Mouse (Mus musculus) erythroid progenitor cell, adult 5-6 weeks (primary cell): ENCODE results near the gene Fbxo7. TPM values are rescaled to one million over a fixed set of nuclear protein-coding genes. Genes with fewer than 3 reads are reported as not detected.
A peak's percentile ranks its signal among the peaks of the same experiment; 100 is the strongest.

ENCODE experiments used
- ATAC-seq: replicated peaks from 2 replicates; pipeline ENCODE4 v1.8.0; 2016; ENCODE audit warnings: moderate number of reproducible peaks, mild to moderate bottlenecking, moderate TSS enrichment, inconsistent platforms; ENCODE audit not compliant: poor library complexity, low FRiP score, severe bottlenecking
- total RNA-seq, 2 experiments: library from RNA; stranded (forward) in 1 of 2; stranded (reverse) in 1 of 2; fragments of 150-400 nt in 1 of 2; fragments of 186-747, 209-891 nt in 1 of 2; gene quantifications; 2 replicates each; pipeline versions ENCODE4 v1.2.3 to v1.2.4; 2015 to 2017; ENCODE audit warnings: low replicate concordance in 2 of 2

Fbxo7 gene
- total RNA-seq, 2 experiments from 2014 or later: 120 to 140 TPM

DNA sequence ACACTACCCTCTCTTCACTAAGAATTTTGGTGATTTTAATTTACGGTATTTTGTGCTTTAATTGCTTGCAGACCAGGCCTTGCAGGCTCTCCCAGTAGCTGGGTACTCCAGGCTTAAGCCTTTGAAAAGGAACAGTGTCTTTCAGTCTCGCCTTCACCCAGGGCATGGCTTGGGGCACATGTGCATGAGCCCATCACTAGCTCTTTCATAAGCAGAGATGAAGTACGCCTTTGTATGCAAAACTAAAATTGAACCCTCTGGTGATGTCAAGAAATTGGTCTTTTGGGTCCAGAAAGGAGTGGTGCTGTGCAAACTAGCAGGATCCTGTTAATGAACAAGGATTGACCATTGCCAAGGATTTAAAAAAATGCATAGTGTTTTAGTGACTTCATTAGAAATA is 10.7 kb downstream of the Fbxo7 start:
- no peak for ATAC-seq

DNA sequence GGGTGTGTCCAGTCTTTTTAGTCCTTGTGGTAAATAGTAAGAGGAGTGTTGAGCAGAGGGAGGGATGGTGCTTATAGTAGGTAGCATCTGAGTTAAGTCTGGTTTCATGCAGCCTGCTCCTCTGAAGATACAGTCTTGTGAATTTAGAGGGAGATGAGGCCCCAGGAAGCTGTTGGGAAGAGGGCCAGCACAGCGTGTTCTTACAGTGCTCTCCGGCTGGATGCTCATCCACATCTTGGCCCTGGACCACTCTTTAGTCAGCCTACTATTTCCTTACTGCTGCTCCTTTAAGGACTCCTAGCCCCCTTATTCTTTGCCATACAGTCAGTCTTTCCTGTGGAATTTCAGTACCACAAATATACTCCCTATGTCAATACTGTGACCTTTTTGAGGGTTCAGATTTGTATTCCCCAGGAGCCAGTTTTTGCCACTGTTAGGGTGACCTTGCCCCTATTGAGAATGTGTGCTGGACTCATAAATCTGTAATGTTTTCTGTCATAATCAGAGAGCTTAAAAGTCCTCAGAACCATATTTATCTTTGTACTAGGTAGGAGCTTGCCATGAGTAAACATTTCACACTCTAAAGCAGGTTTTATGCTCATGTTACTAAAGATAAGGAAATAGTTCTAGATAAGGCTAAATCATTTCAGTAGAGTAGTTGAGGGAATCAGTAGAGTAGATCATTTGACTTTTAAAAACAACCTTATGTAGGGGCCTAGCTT is 12.4 kb downstream of the Fbxo7 start:
- ATAC-seq: no peak

GRCm38 (mm10) chr10:86043651-86044050 is 21.9 kb downstream of the Fbxo7 start:
- no peak for ATAC-seq

DNA sequence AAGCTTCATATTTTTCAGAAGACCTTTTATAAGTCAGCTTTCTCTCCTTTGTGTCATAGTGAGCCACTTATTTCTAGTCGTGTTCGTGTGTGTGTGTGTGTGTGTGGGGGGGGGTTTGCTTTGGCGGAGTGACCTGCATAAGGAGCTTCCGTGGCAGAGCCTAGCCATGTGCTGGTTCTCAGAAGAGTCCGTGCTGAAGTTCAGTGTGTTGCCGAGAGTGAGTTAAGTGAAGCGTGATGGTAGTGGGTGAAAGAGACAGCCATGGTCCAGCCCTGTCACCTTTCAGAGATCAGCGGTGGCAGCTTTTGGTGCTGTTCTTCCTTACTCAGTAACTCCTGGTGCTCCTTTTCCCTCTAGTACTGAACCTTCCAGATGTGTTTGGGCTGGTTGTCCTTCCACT is 22.3 kb downstream of the Fbxo7 start:
- ATAC-seq: no peak

GRCm38 (mm10) chr10:86046371-86046770 is 24.6 kb downstream of the Fbxo7 start:
- ATAC-seq: no peak

DNA sequence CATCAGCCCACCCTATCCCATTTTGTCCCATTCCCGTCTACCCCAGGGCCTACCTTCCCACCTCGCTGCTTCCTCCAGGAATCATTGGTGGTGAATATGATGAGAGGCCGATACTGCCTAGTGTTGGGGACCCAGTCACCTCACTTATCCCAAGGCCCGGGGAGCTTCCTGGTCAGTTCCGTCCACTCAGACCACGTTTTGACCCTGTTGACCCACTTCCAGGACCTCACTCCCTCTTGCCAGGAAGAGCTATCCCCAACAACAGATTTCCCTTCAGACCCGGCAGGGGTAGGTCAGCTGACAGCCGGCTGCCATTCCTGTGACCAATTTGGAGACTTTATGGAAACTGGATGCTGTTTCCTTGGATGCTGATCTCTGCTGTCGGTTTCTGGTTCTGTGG is 26.0 kb downstream of the Fbxo7 start:
- no peak for ATAC-seq

DNA sequence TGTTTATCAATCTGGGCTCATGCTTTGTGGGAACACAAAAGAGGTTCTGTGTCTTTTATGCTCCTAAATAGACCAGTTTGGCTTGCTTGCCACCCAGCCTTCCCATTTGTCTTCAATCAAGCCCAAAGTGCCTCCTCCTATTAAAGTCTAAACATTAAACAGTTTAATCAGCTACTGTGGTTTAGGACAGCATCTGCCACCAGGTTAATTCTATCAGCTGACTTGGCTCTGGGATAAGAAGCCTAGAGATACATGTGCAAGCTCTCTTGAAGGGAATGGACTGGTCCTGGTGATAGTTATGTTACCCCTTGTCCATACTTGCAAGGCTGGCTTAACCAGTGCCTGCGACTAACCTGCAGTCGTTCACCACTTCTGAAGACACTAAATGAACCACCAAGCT is 28.8 kb downstream of the Fbxo7 start:
- ATAC-seq: no peak

DNA sequence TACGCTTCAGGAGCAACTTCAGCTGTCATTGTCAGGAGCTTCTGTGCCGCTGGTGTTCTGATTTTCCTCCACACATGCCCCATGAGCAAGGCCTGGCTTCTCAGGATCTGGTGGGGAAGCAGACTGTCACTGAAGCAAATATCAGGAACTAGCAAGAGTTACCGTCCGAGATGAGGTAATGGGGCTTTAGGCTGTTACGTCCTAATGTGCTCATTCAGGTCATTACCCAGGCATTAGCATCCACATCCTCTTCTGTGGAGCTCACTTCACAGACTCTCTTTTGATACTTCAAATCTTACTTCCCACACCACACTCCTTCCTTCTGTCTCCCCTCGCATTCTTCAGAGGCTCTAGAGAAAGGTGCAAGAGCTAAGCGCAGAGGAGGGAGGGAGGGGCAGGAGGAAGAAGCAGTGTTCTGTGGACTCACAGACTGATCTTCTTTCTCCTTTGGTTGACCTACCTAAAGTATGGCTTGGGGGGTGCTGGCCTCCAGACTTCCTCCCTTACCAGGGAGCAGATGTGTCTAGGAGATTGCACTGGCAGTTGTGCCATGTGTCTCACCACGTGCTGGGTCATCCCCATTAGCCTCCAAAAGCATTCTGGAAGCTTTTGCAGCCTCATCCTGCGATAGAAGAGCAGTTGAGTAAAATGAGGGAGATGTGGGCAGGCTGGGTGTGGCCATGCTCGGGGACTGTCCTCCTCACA is 31.2 kb downstream of the Fbxo7 start:
- ATAC-seq: no peak

DNA sequence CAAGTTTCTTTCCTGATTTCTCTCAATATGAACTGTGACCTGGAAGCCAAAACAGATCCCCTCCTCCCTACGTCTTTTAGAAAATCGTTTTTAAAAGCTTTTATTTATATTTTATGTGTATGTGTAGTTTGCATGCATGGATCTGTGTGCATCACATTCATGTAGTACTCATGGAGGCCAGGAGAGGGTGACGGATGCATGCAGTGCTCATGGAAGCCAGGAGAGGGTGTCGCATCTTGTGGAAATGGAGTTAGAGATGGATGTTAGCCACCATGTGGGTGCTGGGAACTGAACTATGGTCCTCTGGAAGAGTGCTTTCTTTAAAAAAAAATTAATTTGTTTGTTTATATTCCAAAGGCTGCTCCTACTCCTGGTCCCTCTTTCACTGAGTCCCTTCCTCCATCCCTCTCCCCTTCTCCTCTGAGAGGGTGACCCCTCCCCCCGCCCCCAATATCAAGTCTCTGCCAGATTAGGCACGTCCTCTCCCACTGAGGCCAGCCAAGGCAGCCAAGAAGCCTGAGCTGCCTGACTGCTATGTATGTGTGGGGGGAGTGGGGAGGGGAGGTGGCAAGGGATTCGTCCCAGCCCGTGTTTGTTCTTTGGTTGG is 34.6 kb downstream of the Fbxo7 start:
- no peak for ATAC-seq

DNA sequence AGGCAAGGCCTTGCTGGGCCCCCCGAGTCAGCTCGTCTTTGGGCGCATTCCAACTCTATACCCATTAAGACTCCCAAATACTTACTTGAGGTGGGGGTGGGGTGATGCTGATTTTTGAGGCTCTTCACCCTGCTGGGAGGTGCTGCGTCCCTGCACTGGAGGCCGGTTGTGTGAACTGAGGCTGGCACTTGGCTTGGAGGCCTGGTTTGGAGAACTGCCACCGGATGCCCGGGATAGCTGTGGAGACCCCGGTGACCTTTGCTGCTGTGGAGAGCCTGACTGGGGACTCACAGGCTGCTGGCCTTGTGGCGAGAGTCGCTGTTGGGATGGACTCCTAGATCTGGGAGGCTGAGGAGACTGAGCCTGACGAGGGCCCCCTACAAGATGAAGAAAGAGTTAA is 35.5 kb downstream of the Fbxo7 start:
- ATAC-seq: no peak

- no peak for ATAC-seq
These were observed 35.9 kb downstream of the Fbxo7 start for GRCm38 (mm10) chr10:86057712-86058111.

- no peak for ATAC-seq
These were observed 38.5 kb downstream of the Fbxo7 start for GRCm38 (mm10) chr10:86060267-86060666.

DNA sequence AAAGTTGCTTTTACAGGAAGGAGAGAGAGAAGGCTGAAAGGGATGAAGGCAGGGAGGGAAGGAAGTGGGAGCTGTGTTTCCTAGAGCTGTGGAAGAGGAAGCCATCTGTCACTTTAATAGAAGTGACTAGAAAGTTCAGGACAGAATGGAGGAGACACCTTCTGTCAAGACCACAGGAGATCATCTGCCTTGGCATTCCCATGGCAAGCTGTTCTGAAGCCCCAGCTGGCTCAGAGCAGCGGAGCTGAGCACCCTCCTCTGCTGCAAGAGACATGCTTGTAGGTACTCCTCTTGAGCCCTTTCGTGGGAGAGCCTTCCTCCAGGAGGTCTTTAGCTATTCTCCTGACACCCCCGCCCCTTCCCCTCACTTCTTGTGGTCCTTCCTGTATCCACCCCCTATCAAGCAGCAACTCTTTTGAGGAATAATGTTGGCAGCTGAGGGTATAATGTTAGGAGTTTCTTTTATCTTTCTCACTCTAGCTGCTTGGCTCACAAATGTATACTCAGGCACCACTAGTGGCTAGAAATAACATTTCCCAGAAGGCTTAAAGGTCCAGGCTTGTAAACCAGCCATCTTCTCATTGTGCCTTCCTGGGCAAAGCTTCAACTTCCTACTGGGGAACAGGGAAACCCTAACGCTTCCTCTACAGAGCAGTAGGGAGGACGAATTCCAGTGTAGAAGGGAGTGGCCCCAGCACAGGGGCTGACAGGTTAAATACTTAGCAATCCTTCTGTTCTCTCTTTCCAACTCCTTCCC is 40.7 kb downstream of the Fbxo7 start:
- ATAC-seq: no peak

DNA sequence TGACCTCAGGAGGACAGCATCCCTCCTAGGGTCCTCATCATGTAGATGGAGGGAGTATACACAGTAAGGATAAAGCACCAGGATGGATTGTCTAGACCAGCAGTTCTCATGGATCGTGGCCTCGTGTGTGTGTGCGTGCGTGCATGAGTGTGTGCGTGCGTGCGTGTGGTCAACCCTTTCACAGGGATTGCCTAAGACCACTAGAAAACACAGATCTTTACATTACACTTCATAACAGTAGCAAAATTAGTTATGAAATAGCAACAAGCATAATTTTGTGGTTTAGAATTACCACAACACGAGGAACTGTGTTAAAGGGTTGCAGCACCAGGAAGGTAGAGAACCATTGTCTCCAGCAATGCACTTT is 41.2 kb downstream of the Fbxo7 start:
- ATAC-seq: no peak

DNA sequence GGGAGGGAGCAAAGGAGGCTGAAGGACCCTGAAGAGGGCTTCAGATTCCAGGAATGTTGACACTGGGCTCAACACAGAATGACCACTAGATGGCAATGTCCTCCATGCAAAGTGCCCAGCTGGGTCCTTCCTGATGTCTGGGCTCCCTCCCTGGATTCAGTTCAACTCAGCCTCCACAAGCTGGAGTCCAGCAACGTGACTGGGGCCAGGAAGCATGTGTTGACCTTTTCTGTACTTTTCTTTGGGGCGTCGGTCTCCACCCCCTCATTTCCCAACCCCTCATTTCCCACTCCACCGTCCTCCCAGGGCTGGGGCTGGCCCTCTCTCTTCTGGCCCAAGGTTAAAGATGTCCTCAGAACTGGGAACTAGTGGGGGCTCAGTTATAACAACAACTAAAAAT is 43.2 kb downstream of the Fbxo7 start:
- peak; percentile 76 for ATAC-seq

GRCm38 (mm10) chr10:86065661-86066060 is 43.9 kb downstream of the Fbxo7 start:
- no peak for ATAC-seq

GRCm38 (mm10) chr10:86066651-86067050 is 44.9 kb downstream of the Fbxo7 start:
- ATAC-seq: no peak

DNA sequence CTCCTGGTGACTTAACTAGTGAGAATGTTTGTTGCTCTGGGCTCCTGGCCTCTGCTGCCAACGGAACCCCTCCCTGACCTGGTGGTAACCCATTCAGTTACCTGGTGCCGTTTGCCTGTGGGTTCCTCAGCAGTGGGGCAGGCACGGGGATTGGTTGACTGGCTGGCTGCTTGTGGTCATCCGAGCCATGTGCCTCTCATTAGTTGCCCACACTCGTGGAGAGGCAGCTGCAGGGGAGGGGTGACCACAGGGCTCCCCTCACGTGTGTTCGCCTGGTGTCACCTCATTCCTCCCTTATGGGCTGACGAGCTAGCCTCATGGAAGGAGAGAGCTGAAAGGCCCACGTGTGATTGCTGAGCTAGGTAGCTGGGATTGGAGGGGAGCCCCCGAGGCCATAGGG is 46.1 kb downstream of the Fbxo7 start:
- no peak for ATAC-seq

- no peak for ATAC-seq
These were observed 47.6 kb downstream of the Fbxo7 start for GRCm38 (mm10) chr10:86069341-86069740.

GRCm38 (mm10) chr10:86070751-86071150 is 49.0 kb downstream of the Fbxo7 start:
- ATAC-seq: no peak

DNA sequence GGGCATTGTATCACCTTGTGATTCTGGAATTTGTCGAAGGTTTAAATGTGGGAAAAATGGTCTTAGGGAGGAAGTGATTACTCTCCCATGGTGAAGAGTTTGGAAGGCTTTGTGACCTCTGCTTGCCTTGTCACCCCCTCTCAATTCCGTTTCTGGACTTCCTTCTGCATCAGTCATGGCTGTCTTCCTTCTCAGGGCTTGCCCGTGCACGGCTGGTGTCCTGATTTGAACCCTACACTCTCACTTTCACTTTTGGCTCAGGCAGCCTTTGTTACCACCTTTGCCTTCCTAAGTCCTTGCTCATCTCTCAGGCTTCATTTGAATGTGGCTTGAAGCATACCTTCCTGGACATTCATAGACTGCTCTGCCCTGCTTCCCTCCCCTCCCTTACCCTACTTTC is 52.4 kb downstream of the Fbxo7 start:
- no peak for ATAC-seq
